Mouse (Mus musculus) left cerebral cortex, postnatal 36 days (tissue): ENCODE data around the gene Dram2. TPM values are rescaled to one million over a fixed set of nuclear protein-coding genes. Genes with fewer than 3 reads are reported as not detected.

Source experiments
- total RNA-seq, 2 experiments: library from RNA; stranded (reverse); gene quantifications; 2 replicates each; pipeline ENCODE4 v1.2.3; 2021

Gene Dram2
- total RNA-seq, 2 experiments from 2014 or later = 32.3 to 37.7 TPM

Other genes starting within 250 kb of the Dram2 start
- not detected for gene Chil6, start 141.6 kb upstream of the Dram2 start, total RNA-seq
- gene Dennd2d, start 65.4 kb upstream of the Dram2 start, total RNA-seq = under 1 TPM in 1 of 2 experiments, not detected in 1; 0.18 TPM
- gene Cept1, start within 50 bp of the Dram2 start, total RNA-seq = 10 to 100 TPM; 40.7 to 45.3 TPM
- 10 to 100 TPM; 20.9 to 21.5 TPM for gene Lrif1, start 137.2 kb downstream of the Dram2 start, total RNA-seq
- 1 to 10 TPM; 8.7 to 9.2 TPM for gene Cd53, start 242.4 kb downstream of the Dram2 start, total RNA-seq